Comparison of ENCODE assay signal across 8 mouse cellular contexts in the genomic region with DNA sequence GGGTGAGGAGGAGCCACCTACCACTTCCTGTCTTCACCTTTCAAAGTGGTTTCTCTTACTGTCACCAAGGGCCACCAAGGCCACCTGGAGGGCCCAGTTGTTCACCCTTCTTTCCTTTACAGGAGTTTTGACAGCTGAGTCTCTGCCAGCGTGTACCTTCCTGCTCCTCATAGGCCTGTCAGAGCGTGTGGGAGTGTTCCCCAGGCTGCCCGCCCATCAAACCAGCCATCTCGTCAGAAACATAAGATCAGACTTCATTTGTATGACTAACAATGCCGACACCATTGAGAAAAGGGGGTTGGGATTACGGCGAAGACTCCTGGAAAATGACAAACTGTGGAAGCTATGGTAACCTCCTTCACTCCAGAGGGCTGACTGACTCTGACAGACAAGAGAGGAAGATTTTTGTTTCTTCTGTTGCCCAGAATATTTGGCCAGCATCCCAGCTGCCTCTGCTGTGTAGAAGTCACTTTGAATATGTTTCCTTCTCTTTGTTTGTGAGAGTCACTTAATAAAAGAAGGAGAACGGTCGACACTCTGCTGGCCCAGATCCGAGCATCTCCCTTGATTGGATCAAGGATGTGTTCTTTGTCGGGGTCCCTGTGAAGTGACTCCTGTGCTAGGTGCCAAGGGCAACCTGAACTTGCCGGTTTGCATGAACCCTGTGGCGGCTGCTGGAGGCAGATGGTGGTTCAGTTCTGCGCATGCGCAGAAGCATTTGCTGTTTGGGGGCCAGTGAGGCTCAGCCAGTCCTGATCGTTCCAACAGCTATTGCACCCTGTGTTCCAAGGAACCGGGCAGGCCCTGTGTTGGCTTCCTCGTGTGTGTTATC. TPM values are rescaled to one million over a fixed set of nuclear protein-coding genes. Genes with fewer than 3 reads are reported as not detected.
A peak's percentile ranks its signal among the peaks of the same experiment; 100 is the strongest.
DNase-seq lines count a peak whose midpoint lies in the region; ATAC-seq and TF ChIP-seq lines count a peak whose summit lies in the region.

No protein-coding gene starts in this region.

- H3K27ac ChIP-seq in forebrain, embryonic 10.5 days, result 0 out of 2 replicates have a peak overlapping the region, but pooled peaks have one; percentile 31
- H3K27ac ChIP-seq in forebrain, embryonic 11.5 days (ENCODE audit: low read depth, low read length), result no peak overlapping the region
- no peak overlapping the region for H3K27ac ChIP-seq in cerebellum, adult 2 months (ENCODE audit: insufficient read depth, low read length)
- H3K27ac ChIP-seq in layer of hippocampus, adult 2 months, result peak overlapping the region; percentile 86
- H3K27ac ChIP-seq in midbrain, embryonic 16.5 days (ENCODE audit: low read length), result peak overlapping the region; percentile 55
- H3K27ac ChIP-seq in stomach, postnatal 0 days (replicated peaks), result no peak overlapping the region

- peaks cover 23% of the 10 kb centered on the region for H3K4me1 ChIP-seq in forebrain, embryonic 10.5 days
- peaks cover 3% of the 10 kb centered on the region; the same call in 1 of the 2 replicates for H3K4me1 ChIP-seq in forebrain, embryonic 11.5 days (replicated peaks; ENCODE audit: control insufficient read depth, insufficient read depth, low read length)
- peaks cover 4% of the 10 kb centered on the region for H3K4me1 ChIP-seq in cerebellum, adult 2 months (ENCODE audit: control insufficient read depth, insufficient read depth, low read length)
- peaks cover 4% of the 10 kb centered on the region; the same call in 1 of the 2 replicates for H3K4me1 ChIP-seq in midbrain, embryonic 16.5 days (ENCODE audit: control insufficient read depth, insufficient read depth, low read length)
- H3K4me1 ChIP-seq in stomach, postnatal 0 days (replicated peaks; ENCODE audit: control insufficient read depth, insufficient read depth), result no peaks in the 10 kb centered on the region

- H3K9me3 ChIP-seq in forebrain, embryonic 10.5 days, result no peaks in the 10 kb centered on the region
- H3K9me3 ChIP-seq in forebrain, embryonic 11.5 days (ENCODE audit: control insufficient read depth, low read length), result no peaks in the 10 kb centered on the region
- no peaks in the 10 kb centered on the region for H3K9me3 ChIP-seq in midbrain, embryonic 16.5 days (replicated peaks; ENCODE audit: control insufficient read depth, low read length, poor library complexity, severe bottlenecking)
- no peaks in the 10 kb centered on the region for H3K9me3 ChIP-seq in stomach, postnatal 0 days (ENCODE audit: control insufficient read depth, low read length)

- ATAC-seq in forebrain, embryonic 11.5 days (replicated peaks; ENCODE audit: low FRiP score), result no peak
- peak; percentile 57 for ATAC-seq in midbrain, embryonic 16.5 days
- no peak for ATAC-seq in stomach, postnatal 0 days (ENCODE audit: low FRiP score, low TSS enrichment)

- DNase-seq in forebrain, embryonic 10.5 days (ENCODE audit: extremely low spot score, low spot score), result no peak
- no peak for DNase-seq in forebrain, embryonic 11.5 days (ENCODE audit: low spot score)
- peak; percentile 64 to 70 for DNase-seq in cerebellum, adult 2 months
- peak; percentile 77 to 79 for DNase-seq in layer of hippocampus, adult 2 months (ENCODE audit: low spot score in 2 of 2)
- no peak for DNase-seq in stomach, postnatal 0 days (ENCODE audit: low spot score)
- no peak for DNase-seq in yolk sac, embryonic 10.5 days (ENCODE audit: low spot score)
- DNase-seq in spleen, postnatal 10 days (ENCODE audit: low spot score in 2 of 2), result no peak

- 85% methylated on average over 18 of the region's 18 CpGs for WGBS in forebrain, embryonic 10.5 days
- 83% methylated on average over 18 of the region's 18 CpGs for WGBS in forebrain, embryonic 11.5 days
- WGBS in cerebellum, adult 2 months, result 20% methylated on average over 18 of the region's 18 CpGs
- WGBS in midbrain, embryonic 16.5 days, result 58% methylated on average over 18 of the region's 18 CpGs
- WGBS in stomach, postnatal 0 days, result 63% methylated on average over 18 of the region's 18 CpGs

- no peak overlapping the region for H3K4me2 ChIP-seq in forebrain, embryonic 11.5 days (ENCODE audit: low read depth, low read length, severe bottlenecking)
- H3K4me2 ChIP-seq in midbrain, embryonic 16.5 days (ENCODE audit: low read length), result no peak overlapping the region
- no peak overlapping the region for H3K4me2 ChIP-seq in stomach, postnatal 0 days (replicated peaks; ENCODE audit: low read depth)

- TF ChIP-seq CTCF in cerebellum, adult 2 months (IDR thresholded peaks at IDR 0.05; ENCODE audit: borderline replicate concordance, insufficient read depth, low read depth, low read length), result no peak
- no peak for TF ChIP-seq CTCF in layer of hippocampus, adult 2 months (conservative IDR thresholded peaks at IDR 0.05)
- no peak for TF ChIP-seq CTCF in stomach, postnatal 0 days (IDR thresholded peaks at IDR 0.05; ENCODE audit: low read depth)

- no peak overlapping the region for H3K9ac ChIP-seq in forebrain, embryonic 11.5 days (ENCODE audit: low read length)
- no peak overlapping the region for H3K9ac ChIP-seq in midbrain, embryonic 16.5 days (ENCODE audit: low read depth, low read length)
- no peak overlapping the region for H3K9ac ChIP-seq in stomach, postnatal 0 days (ENCODE audit: low read length)

- TF ChIP-seq POLR2A in cerebellum, adult 2 months (IDR thresholded peaks at IDR 0.05; ENCODE audit: borderline replicate concordance, insufficient read depth, low read length), result no peak

- H3K27me3 ChIP-seq in forebrain, embryonic 10.5 days (ENCODE audit: poor library complexity, severe bottlenecking), result peaks cover 30% of the 10 kb centered on the region
- 0 out of 2 replicates have a peak, but pooled peaks cover 2% of the 10 kb centered on the region for H3K27me3 ChIP-seq in forebrain, embryonic 11.5 days (ENCODE audit: control insufficient read depth, insufficient read depth, low read length)
- no peaks in the 10 kb centered on the region for H3K27me3 ChIP-seq in cerebellum, adult 2 months (ENCODE audit: control insufficient read depth, insufficient read depth, low read length)
- H3K27me3 ChIP-seq in midbrain, embryonic 16.5 days (ENCODE audit: control insufficient read depth, insufficient read depth, low read depth, low read length), result no peaks in the 10 kb centered on the region
- no peaks in the 10 kb centered on the region for H3K27me3 ChIP-seq in stomach, postnatal 0 days (ENCODE audit: control insufficient read depth, insufficient read depth, low read length)

- no peak overlapping the region for H3K4me3 ChIP-seq in forebrain, embryonic 10.5 days
- H3K4me3 ChIP-seq in forebrain, embryonic 11.5 days (ENCODE audit: low read depth, low read length), result no peak overlapping the region
- no peak overlapping the region for H3K4me3 ChIP-seq in cerebellum, adult 2 months (replicated peaks; ENCODE audit: insufficient read depth, low read depth, low read length)
- peak overlapping the region; percentile 31; the same call in 1 of the 2 replicates for H3K4me3 ChIP-seq in layer of hippocampus, adult 2 months
- no peak overlapping the region for H3K4me3 ChIP-seq in midbrain, embryonic 16.5 days (ENCODE audit: low read depth, low read length)
- H3K4me3 ChIP-seq in stomach, postnatal 0 days (ENCODE audit: low read depth, low read length), result no peak overlapping the region

- TF ChIP-seq EP300 in stomach, postnatal 0 days (optimal IDR thresholded peaks at IDR 0.05), result no peak

- no peaks in the 10 kb centered on the region for H3K36me3 ChIP-seq in forebrain, embryonic 10.5 days (replicated peaks)
- no peaks in the 10 kb centered on the region for H3K36me3 ChIP-seq in forebrain, embryonic 11.5 days (ENCODE audit: control insufficient read depth, insufficient read depth, low read length)
- H3K36me3 ChIP-seq in midbrain, embryonic 16.5 days (ENCODE audit: control insufficient read depth, insufficient read depth, low read length), result no peaks in the 10 kb centered on the region
- no peaks in the 10 kb centered on the region for H3K36me3 ChIP-seq in stomach, postnatal 0 days (ENCODE audit: control insufficient read depth, insufficient read depth, low read length)

RNA-seq across cellular contexts. Expression of a gene that starts 34.6 kb away (rescaled TPM):
- 0.21 and 0.24 TPM in 2 replicates for polyA plus RNA-seq in forebrain, embryonic 10.5 days (2016; fragmentation: Nextera tagmentation; extraction: Ambion mirVana)
- 0.03 and 0.17 TPM in 2 replicates for polyA plus RNA-seq in forebrain, embryonic 11.5 days (2014; fragmentation: Nextera tagmentation; extraction: Ambion mirVana)
- polyA plus RNA-seq in cerebellum, adult 2 months (2012; rRNA removed), result 4.3 and 4.8 TPM in 2 replicates
- 1 to 10 TPM; 9.3 to 9.6 TPM for total RNA-seq in layer of hippocampus, adult 2 months (2021)
- 0.34 and 0.39 TPM in 2 replicates for polyA plus RNA-seq in midbrain, embryonic 16.5 days (2015; fragmentation: Nextera tagmentation; extraction: Ambion mirVana)
- polyA plus RNA-seq in stomach, postnatal 0 days (2015; fragmentation: Nextera tagmentation; extraction: Ambion mirVana), result 1.6 and 1.7 TPM in 2 replicates

Comparison
In these comparisons a context has a peak if more than half of its experiments do, and no peak if none do; other contexts are left out.
1. H3K27ac ChIP-seq: peak in forebrain, embryonic 10.5 days (single experiment), layer of hippocampus, adult 2 months (single experiment) and midbrain, embryonic 16.5 days (single experiment); none in forebrain, embryonic 11.5 days (single experiment), cerebellum, adult 2 months (single experiment) and stomach, postnatal 0 days (single experiment).
2. DNase-seq: peak in cerebellum, adult 2 months (2 of 2) and layer of hippocampus, adult 2 months (2 of 2); none in forebrain, embryonic 10.5 days (single experiment), forebrain, embryonic 11.5 days (single experiment), stomach, postnatal 0 days (single experiment), yolk sac, embryonic 10.5 days (single experiment) and spleen, postnatal 10 days (0 of 2).